Mouse (Mus musculus) embryonic facial prominence, embryonic 15.5 days (tissue): ENCODE data around the gene Dcdc2b. TPM values are rescaled to one million over a fixed set of nuclear protein-coding genes. Genes with fewer than 3 reads are reported as not detected.

Source experiments
- ATAC-seq: fragments of 200-750 bp; cut with Nextera tagmentation; 2 replicates; pipeline ENCODE4 v1.8.0; 2017; ENCODE audit warnings: low read depth, moderate TSS enrichment; ENCODE audit not compliant: insufficient number of reproducible peaks, low FRiP score, low TSS enrichment
- H3K27ac ChIP-seq: fragments of 300-500 bp; sonication (generic); replicated peaks from 2 replicates; pipeline ENCODE4 v1.5.1; 2015; ENCODE audit warnings: mild to moderate bottlenecking, inconsistent platforms
- H3K27me3 ChIP-seq: fragments of 300-500 bp; sonication (generic); 2 replicates; pipeline ENCODE4 v1.6.1; 2015; ENCODE audit warnings: inconsistent platforms
- H3K36me3 ChIP-seq: fragments of 300-500 bp; sonication (generic); 2 replicates; pipeline ENCODE4 v1.6.1; 2015; ENCODE audit warnings: mild to moderate bottlenecking, inconsistent platforms
- H3K4me1 ChIP-seq: fragments of 300-500 bp; sonication (generic); 2 replicates; pipeline ENCODE4 v1.6.1; 2015; ENCODE audit warnings: inconsistent platforms
- H3K4me2 ChIP-seq: fragments of 300-500 bp; sonication (generic); replicated peaks from 2 replicates; pipeline ENCODE4 v1.6.1; 2015; ENCODE audit warnings: mild to moderate bottlenecking, inconsistent platforms
- H3K4me3 ChIP-seq: fragments of 300-500 bp; sonication (generic); replicated peaks from 2 replicates; pipeline ENCODE4 v1.5.1; 2015; ENCODE audit warnings: mild to moderate bottlenecking, inconsistent platforms
- H3K9ac ChIP-seq: fragments of 300-500 bp; sonication (generic); 2 replicates; pipeline ENCODE4 v1.6.1; 2015; ENCODE audit warnings: inconsistent platforms
- H3K9me3 ChIP-seq: fragments of 300-500 bp; sonication (generic); replicated peaks from 2 replicates; pipeline ENCODE4 v1.6.1; 2016; ENCODE audit warnings: inconsistent platforms
- WGBS: fragments of 180-500 bp; shearing (Covaris S2); methylation state at CpG from one replicate; pipeline ENCODE4 v1.1.7; 2015; 5-methylcytosine and 5-hydroxymethylcytosine counted together
- polyA plus RNA-seq: library from polyadenylated mRNA; unstranded; fragments of >200 nt; fragmentation: Nextera tagmentation; extraction: Ambion mirVana; gene quantifications from 2 replicates; pipeline ENCODE4 v1.2.1, GENCODE M21; 2015

The Dcdc2b gene
- polyA plus RNA-seq, 1 experiment from 2014 or later, result 3.7 TPM

DNA sequence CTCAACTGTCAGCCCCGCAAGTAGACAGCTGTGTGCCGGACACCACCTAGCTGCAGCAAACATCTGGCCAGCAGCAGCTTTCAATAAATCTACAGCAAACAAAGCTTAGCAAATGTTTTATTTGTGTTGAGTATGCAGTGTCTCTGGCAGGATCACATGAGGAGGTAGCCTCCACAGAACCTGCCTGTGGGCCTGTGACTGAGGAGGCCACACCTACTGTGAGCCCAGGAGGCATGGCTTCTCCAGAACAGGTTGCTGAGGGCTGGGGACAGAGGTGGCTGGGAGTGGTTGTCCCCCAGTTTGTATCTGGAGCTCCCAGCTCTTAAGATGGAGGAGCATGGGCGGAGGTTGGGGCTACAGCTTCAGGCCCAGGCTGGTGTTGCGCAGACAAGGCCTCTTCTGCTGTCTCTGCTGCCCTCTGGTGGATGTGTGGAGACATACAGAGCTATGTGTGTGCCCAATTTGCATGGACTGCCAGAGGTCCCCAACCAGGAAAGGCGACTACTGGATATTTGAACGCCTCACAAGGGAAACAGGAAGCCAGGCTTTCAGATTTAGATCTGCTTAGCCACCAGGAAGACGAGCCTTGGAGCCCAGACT, 5.5 kb downstream of the Dcdc2b start:
- H3K27me3 ChIP-seq, result no peaks in the 10 kb centered on the region
- WGBS, result 30% methylated on average over 7 of the region's 7 CpGs
- peak; percentile 77 for ATAC-seq
- H3K36me3 ChIP-seq, result peaks cover 51% of the 10 kb centered on the region
- H3K9ac ChIP-seq, result peak overlapping the region; percentile 10; the same call in 1 of the 2 replicates
- H3K9me3 ChIP-seq, result no peaks in the 10 kb centered on the region
- 0 out of 2 replicates have a peak, but pooled peaks cover 4% of the 10 kb centered on the region for H3K4me1 ChIP-seq
- H3K27ac ChIP-seq, result 0 out of 2 replicates have a peak overlapping the region, but pooled peaks have one; percentile 25
- H3K4me3 ChIP-seq, result no peak overlapping the region
- no peak overlapping the region for H3K4me2 ChIP-seq

GRCm38 (mm10) chr4:129600233-129601158, 13.6 kb downstream of the Dcdc2b start, which contains the start of the genes Eif3i and Tmem234:
Gene Eif3i, minus strand, starts transcription at chr4:129600648.
Gene Tmem234, plus strand, starts transcription at chr4:129600668.
- H3K27ac ChIP-seq, result peak within 1 kb of the TSS; percentile 73
- H3K27me3 ChIP-seq, result no peaks in the 10 kb centered on the region
- ATAC-seq, result peak; percentile 86
- peaks cover 34% of the 10 kb centered on the region for H3K4me1 ChIP-seq
- H3K4me3 ChIP-seq, result peak within 1 kb of the TSS; percentile 99
- peak within 1 kb of the TSS; percentile 94 for H3K9ac ChIP-seq
- peaks cover 64% of the 10 kb centered on the region for H3K36me3 ChIP-seq
- no peaks in the 10 kb centered on the region for H3K9me3 ChIP-seq
- WGBS, result under 1% methylated on average over 69 of the region's 74 CpGs
- peak within 1 kb of the TSS; percentile 77 for H3K4me2 ChIP-seq

DNA sequence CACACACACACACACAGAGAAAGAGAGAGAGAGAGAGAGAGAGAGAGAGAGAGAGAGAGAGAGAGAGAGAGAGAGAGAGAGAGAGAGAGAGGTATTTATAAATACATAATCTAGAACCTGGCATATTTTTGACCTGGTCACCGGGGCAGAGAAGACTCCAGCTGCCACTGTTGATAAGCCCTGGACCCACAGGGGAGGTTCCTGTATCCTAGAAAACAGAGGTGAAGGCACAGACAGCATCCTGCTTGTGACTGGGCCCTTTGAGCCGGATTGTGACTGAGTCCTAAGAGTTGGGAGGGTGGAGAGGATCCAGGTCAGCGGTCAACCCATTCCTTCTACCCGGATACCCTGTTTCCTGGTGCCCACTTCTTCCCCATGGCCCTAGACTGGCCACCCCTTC, 25.2 kb downstream of the Dcdc2b start:
- Histone ChIP-seq H3K9ac (no peak overlapping the region), H3K4me1 (peaks cover 8% of the 10 kb centered on the region; the same call in 1 of the 2 replicates), H3K4me2 (no peak overlapping the region), H3K9me3 (no peaks in the 10 kb centered on the region), H3K36me3 (peaks cover 35% of the 10 kb centered on the region), H3K27me3 (no peaks in the 10 kb centered on the region), H3K27ac (no peak overlapping the region), H3K4me3 (no peak overlapping the region)
- WGBS, result 82% methylated on average over 4 of the region's 4 CpGs
- ATAC-seq, result no peak

GRCm38 (mm10) chr4:129586943-129587342, 27.1 kb downstream of the Dcdc2b start:
- no peak overlapping the region for H3K9ac ChIP-seq
- H3K4me2 ChIP-seq, result no peak overlapping the region
- no peak overlapping the region for H3K27ac ChIP-seq
- no peaks in the 10 kb centered on the region for H3K9me3 ChIP-seq
- peaks cover 8% of the 10 kb centered on the region; the same call in 1 of the 2 replicates for H3K4me1 ChIP-seq
- ATAC-seq, result no peak
- peaks cover 18% of the 10 kb centered on the region for H3K36me3 ChIP-seq
- H3K4me3 ChIP-seq, result no peak overlapping the region
- 56% methylated on average over 1 of the region's 1 CpGs for WGBS
- no peaks in the 10 kb centered on the region for H3K27me3 ChIP-seq

DNA sequence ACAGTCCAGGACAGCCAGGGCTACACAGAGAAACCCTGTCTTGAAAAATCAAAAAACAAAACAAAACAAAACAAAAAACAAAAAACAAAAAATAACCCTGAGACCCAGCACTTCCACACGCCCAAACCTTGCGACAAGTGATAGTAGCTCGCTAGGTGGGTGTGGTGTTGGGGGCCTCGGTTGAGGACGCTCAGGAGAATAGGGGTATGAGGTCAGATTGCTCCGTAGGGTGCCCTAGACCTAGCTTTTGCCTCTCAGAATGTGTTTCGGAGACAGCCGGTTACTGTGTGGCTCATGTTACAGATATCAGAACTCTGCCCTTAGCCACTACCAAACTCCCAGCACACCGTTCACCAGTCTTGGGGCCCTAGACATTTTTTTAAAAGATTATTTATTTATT, 28.3 kb downstream of the Dcdc2b start:
- Histone ChIP-seq H3K4me1 (peaks cover 8% of the 10 kb centered on the region; the same call in 1 of the 2 replicates), H3K36me3 (peaks cover 6% of the 10 kb centered on the region), H3K9ac (no peak overlapping the region), H3K9me3 (no peaks in the 10 kb centered on the region), H3K27ac (0 out of 2 replicates have a peak overlapping the region, but pooled peaks have one; percentile 58), H3K27me3 (no peaks in the 10 kb centered on the region), H3K4me2 (peak overlapping the region; percentile 72), H3K4me3 (peak overlapping the region; percentile 50; the same call in 1 of the 2 replicates)
- 69% methylated on average over 9 of the region's 9 CpGs for WGBS
- no peak for ATAC-seq

DNA sequence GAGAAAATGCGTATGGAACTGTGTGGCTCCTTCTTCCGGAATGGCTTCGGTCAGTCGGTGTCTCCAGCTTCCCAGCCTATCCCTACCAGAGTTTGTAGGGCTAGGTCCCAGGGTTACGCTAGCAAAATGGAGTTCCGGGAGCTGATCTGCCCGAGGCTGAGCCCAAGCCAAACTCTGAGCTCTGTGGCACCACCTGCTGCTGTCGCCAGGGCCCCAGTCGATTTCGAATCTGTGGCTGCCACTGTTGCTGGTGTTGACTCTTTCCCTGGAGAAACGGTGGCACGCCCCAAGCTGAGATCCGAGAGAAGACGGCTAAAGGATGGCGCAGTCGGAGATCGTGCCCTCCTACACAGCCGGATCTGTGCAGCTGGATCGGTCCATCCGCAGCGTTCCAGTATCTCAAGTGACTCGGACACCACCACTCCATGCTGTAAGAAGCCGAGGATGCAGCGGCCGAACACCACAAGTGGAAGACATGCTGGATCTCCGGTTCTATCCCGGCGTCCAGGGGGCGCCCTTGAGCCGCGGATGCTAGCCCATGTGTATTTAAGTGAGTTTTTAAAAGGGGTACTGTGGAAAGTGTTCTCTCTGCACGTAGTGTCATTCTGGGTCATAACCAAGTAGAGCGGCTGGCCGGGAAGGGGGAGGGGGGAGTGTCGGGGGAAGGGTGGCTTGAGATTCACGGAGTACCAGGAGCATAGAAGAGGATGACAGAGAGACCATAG, 29.0 kb downstream of the Dcdc2b start:
- H3K27ac ChIP-seq, result peak overlapping the region; percentile 58; the same call in 1 of the 2 replicates
- peaks cover 8% of the 10 kb centered on the region; the same call in 1 of the 2 replicates for H3K4me1 ChIP-seq
- no peaks in the 10 kb centered on the region for H3K27me3 ChIP-seq
- H3K4me2 ChIP-seq, result peak overlapping the region; percentile 72
- no peaks in the 10 kb centered on the region for H3K9me3 ChIP-seq
- H3K9ac ChIP-seq, result peak overlapping the region; percentile 33
- ATAC-seq, result peak; percentile 64
- H3K4me3 ChIP-seq, result peak overlapping the region; percentile 50
- no peaks in the 10 kb centered on the region for H3K36me3 ChIP-seq
- WGBS, result under 1% methylated on average over 36 of the region's 36 CpGs

DNA sequence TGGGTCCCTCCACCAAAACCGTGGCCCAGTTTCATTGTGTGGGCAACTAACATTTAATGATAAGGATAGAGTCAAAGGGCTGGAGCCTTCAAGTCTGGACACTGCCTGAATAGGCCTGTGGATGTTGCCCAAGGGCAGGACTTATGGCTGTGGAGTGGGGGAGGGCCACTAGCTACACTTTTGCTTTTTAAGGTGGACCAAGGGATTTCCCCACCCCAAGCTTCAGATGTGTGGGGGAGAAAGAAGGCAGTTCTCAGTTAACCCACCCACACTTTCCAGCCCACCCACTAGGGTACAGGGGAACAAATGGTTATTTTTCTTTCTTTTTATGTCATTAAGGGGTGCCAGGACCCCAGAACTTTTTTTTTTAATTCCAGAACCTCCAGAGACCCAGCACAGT, 29.7 kb downstream of the Dcdc2b start:
- Histone ChIP-seq H3K4me2 (peak overlapping the region; percentile 72), H3K27me3 (no peaks in the 10 kb centered on the region), H3K4me1 (peaks cover 8% of the 10 kb centered on the region; the same call in 1 of the 2 replicates), H3K9me3 (no peaks in the 10 kb centered on the region), H3K9ac (no peak overlapping the region), H3K27ac (peak overlapping the region; percentile 58; the same call in 1 of the 2 replicates), H3K4me3 (peak overlapping the region; percentile 50), H3K36me3 (no peaks in the 10 kb centered on the region)
- WGBS, result 71% methylated on average over 1 of the region's 1 CpGs
- ATAC-seq, result no peak

- 73% methylated on average over 1 of the region's 1 CpGs for WGBS
- no peak for ATAC-seq
- H3K36me3 ChIP-seq, result no peaks in the 10 kb centered on the region
Observed at GRCm38 (mm10) chr4:129582251-129582650, 31.8 kb downstream of the Dcdc2b start.

DNA sequence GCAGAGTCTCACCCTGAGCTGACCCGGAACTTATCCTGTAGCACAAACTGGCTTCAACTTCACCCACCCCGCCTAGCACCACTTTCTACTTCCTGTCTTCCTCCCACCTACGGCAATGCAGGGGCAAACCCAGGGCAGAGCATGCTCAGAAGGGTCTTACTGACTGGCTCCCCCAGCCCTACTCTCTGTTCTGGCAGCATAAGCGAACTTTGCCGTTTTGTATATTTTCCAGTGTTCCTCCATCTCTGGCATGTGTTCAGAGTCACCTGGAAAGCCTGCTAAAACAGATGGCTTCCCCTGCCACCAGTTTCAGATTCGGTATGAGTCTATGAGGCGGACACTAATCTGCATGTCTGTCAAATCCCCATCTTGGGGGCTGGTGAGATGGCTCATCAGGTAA, 33.7 kb downstream of the Dcdc2b start:
- H3K36me3 ChIP-seq, result no peaks in the 10 kb centered on the region
- no peak overlapping the region for H3K4me3 ChIP-seq
- H3K9me3 ChIP-seq, result no peaks in the 10 kb centered on the region
- H3K4me1 ChIP-seq, result peaks cover 8% of the 10 kb centered on the region; the same call in 1 of the 2 replicates
- ATAC-seq, result no peak
- WGBS, result 54% methylated on average over 7 of the region's 7 CpGs
- no peak overlapping the region for H3K9ac ChIP-seq
- H3K4me2 ChIP-seq, result no peak overlapping the region
- no peak overlapping the region for H3K27ac ChIP-seq
- no peaks in the 10 kb centered on the region for H3K27me3 ChIP-seq

More at GRCm38 (mm10) chr4:129582251-129582650, 31.8 kb downstream of the Dcdc2b start:
- Histone ChIP-seq H3K4me1 (peaks cover 8% of the 10 kb centered on the region; the same call in 1 of the 2 replicates), H3K4me3 (no peak overlapping the region), H3K27me3 (no peaks in the 10 kb centered on the region), H3K27ac (no peak overlapping the region), H3K9ac (no peak overlapping the region), H3K4me2 (no peak overlapping the region), H3K9me3 (no peaks in the 10 kb centered on the region)

- no peak within 1 kb of the TSS for H3K4me3 ChIP-seq
- no peaks in the 10 kb centered on the region for H3K36me3 ChIP-seq
- H3K4me2 ChIP-seq, result peak within 1 kb of the TSS; percentile 6; the same call in 1 of the 2 replicates
Observed at GRCm38 (mm10) chr4:129578466-129578865, 35.6 kb downstream of the Dcdc2b start, which contains the start of gene Fam167b. Gene Fam167b, minus strand, starts transcription at chr4:129578549.

More at GRCm38 (mm10) chr4:129578466-129578865, 35.6 kb downstream of the Dcdc2b start, which contains the start of gene Fam167b:
- no peak within 1 kb of the TSS for H3K9ac ChIP-seq
- H3K4me1 ChIP-seq, result no peaks in the 10 kb centered on the region
- H3K9me3 ChIP-seq, result no peaks in the 10 kb centered on the region
- WGBS, result 86% methylated on average over 5 of the region's 5 CpGs
- no peaks in the 10 kb centered on the region for H3K27me3 ChIP-seq
- 0 out of 2 replicates have a peak within 1 kb of the TSS, but pooled peaks have one; percentile 22 for H3K27ac ChIP-seq
- ATAC-seq, result no peak
